Mouse (Mus musculus) bone marrow, adult 2 months (tissue): ENCODE data around the gene Dync1i2. TPM values are rescaled to one million over a fixed set of nuclear protein-coding genes. Genes with fewer than 3 reads are reported as not detected.

Experiments
- H3K27ac ChIP-seq: fragments of 200-500 bp; 2 replicates; pipeline ENCODE4 v1.5.1; 2012; ENCODE audit warnings: low read depth, mild to moderate bottlenecking, control low read depth, inconsistent platforms, low read length; ENCODE audit not compliant: control insufficient read depth, poor library complexity, insufficient read depth
- H3K4me1 ChIP-seq: fragments of 200-500 bp; 2 replicates; pipeline ENCODE4 v1.6.1; 2011; ENCODE audit warnings: low read length; ENCODE audit not compliant: control insufficient read depth, insufficient read depth
- H3K4me3 ChIP-seq: fragments of 200-500 bp; replicated peaks from 2 replicates; pipeline ENCODE3; 2011; ENCODE audit warnings: mild to moderate bottlenecking, low read depth, low read length, control low read depth; ENCODE audit not compliant: control insufficient read depth
- CTCF ChIP-seq: fragments of 200-500 bp; IDR thresholded peaks from 2 replicates; pipeline ENCODE4 v1.5.1; 2011; ENCODE audit warnings: low read length, control low read depth; ENCODE audit not compliant: control insufficient read depth, insufficient read depth
- POLR2A ChIP-seq: fragments of 200-500 bp; IDR thresholded peaks from 2 replicates; pipeline ENCODE4 v1.6.1; 2011; ENCODE audit warnings: low read depth, mild to moderate bottlenecking, control low read depth, low read length, borderline replicate concordance; ENCODE audit not compliant: control insufficient read depth
- WGBS: fragments of 180-500 bp; shearing (Covaris S2); methylation state at CpG from one replicate; pipeline ENCODE4 v1.1.7; 2018; 5-methylcytosine and 5-hydroxymethylcytosine counted together
- polyA plus RNA-seq: library from polyadenylated mRNA; stranded (reverse); fragments of >200 nt; gene quantifications from 2 replicates; pipeline ENCODE4 v1.2.4, GENCODE M21; 2011; ENCODE audit warnings: low replicate concordance; ENCODE audit not compliant: missing spikeins, insufficient read depth, insufficient read length

Dync1i2 gene
- polyA plus RNA-seq, 1 experiment = 50.8 TPM

- Histone ChIP-seq H3K4me3 (no peak overlapping the region), H3K27ac (no peak overlapping the region), H3K4me1 (no peaks in the 10 kb centered on the region; the same call in none of the 2 replicates)
- WGBS = 93% methylated on average over 20 of the region's 20 CpGs
- TF ChIP-seq POLR2A = no peak
- no peak for TF ChIP-seq CTCF
Observed at GRCm38 (mm10) chr2:71264585-71264984, 53.1 kb downstream of the Dync1i2 start.

- Histone ChIP-seq H3K27ac (no peak overlapping the region), H3K4me1 (no peaks in the 10 kb centered on the region; the same call in none of the 2 replicates), H3K4me3 (no peak overlapping the region)
- TF ChIP-seq CTCF (no peak), POLR2A (no peak)
- WGBS = 78% methylated on average over 8 of the region's 8 CpGs
Observed at GRCm38 (mm10) chr2:71268691-71269090, 57.2 kb downstream of the Dync1i2 start.

- no peak for TF ChIP-seq CTCF
- no peak for TF ChIP-seq POLR2A
- Histone ChIP-seq H3K27ac (no peak overlapping the region), H3K4me1 (no peaks in the 10 kb centered on the region; the same call in none of the 2 replicates), H3K4me3 (no peak overlapping the region)
- WGBS = 59% methylated on average over 1 of the region's 1 CpGs
Observed at GRCm38 (mm10) chr2:71269332-71269731, 57.8 kb downstream of the Dync1i2 start.

GRCm38 (mm10) chr2:71270085-71270484 lies 58.6 kb downstream of the Dync1i2 start:
- WGBS = 38% methylated on average over 4 of the region's 4 CpGs

GRCm38 (mm10) chr2:71273955-71274679 lies 62.6 kb downstream of the Dync1i2 start:
- H3K4me1 ChIP-seq = no peaks in the 10 kb centered on the region; the same call in 1 of the 2 replicates
- H3K27ac ChIP-seq = peak overlapping the region; percentile 4; the same call in 1 of the 2 replicates
- TF ChIP-seq CTCF (no peak), POLR2A (no peak)
- WGBS = 10% methylated on average over 23 of the region's 23 CpGs
- H3K4me3 ChIP-seq = peak overlapping the region; percentile 62

More at GRCm38 (mm10) chr2:71270085-71270484, 58.6 kb downstream of the Dync1i2 start:
- Histone ChIP-seq H3K4me3 (no peak overlapping the region), H3K27ac (no peak overlapping the region), H3K4me1 (no peaks in the 10 kb centered on the region; the same call in 1 of the 2 replicates)
- no peak for TF ChIP-seq CTCF
- no peak for TF ChIP-seq POLR2A

GRCm38 (mm10) chr2:71275734-71276133 lies 64.2 kb downstream of the Dync1i2 start:
- TF ChIP-seq POLR2A (no peak), CTCF (no peak)
- H3K4me3 ChIP-seq = no peak overlapping the region
- no peak overlapping the region for H3K27ac ChIP-seq
- WGBS = 90% methylated on average over 7 of the region's 7 CpGs
- H3K4me1 ChIP-seq = no peaks in the 10 kb centered on the region; the same call in 1 of the 2 replicates

GRCm38 (mm10) chr2:71278791-71279775 lies 67.6 kb downstream of the Dync1i2 start:
- H3K4me1 ChIP-seq = no peaks in the 10 kb centered on the region
- TF ChIP-seq CTCF = no peak
- no peak for TF ChIP-seq POLR2A
- H3K4me3 ChIP-seq = no peak overlapping the region
- no peak overlapping the region for H3K27ac ChIP-seq
- WGBS = 90% methylated on average over 23 of the region's 23 CpGs

GRCm38 (mm10) chr2:71281981-71282380 lies 70.5 kb downstream of the Dync1i2 start:
- H3K4me1 ChIP-seq = no peaks in the 10 kb centered on the region
- 88% methylated on average over 1 of the region's 1 CpGs for WGBS
- H3K4me3 ChIP-seq = no peak overlapping the region
- no peak overlapping the region for H3K27ac ChIP-seq
- TF ChIP-seq CTCF (no peak), POLR2A (no peak)
